Mouse (Mus musculus) G1E (cell line): ENCODE results near the gene Defb21. TPM values are rescaled to one million over a fixed set of nuclear protein-coding genes. Genes with fewer than 3 reads are reported as not detected.

ENCODE experiments used
- ATAC-seq: 2 replicates; pipeline ENCODE4 v1.8.0; 2016; ENCODE audit warnings: mild to moderate bottlenecking; ENCODE audit not compliant: insufficient number of reproducible peaks, poor library complexity, low FRiP score, severe bottlenecking; ENCODE audit errors: extremely low read depth
- DNase-seq: peaks from one replicate; pipeline ENCODE4 v3.0.0; 2012; ENCODE audit warnings: low spot score
- H3K27me3 ChIP-seq: 2 replicates; pipeline ENCODE4 v1.6.1; 2012; ENCODE audit warnings: mild to moderate bottlenecking, low read length, inconsistent platforms; ENCODE audit not compliant: insufficient read depth
- H3K36me3 ChIP-seq: replicated peaks from 2 replicates; pipeline ENCODE3; 2012; ENCODE audit warnings: mild to moderate bottlenecking, inconsistent platforms
- H3K4me1 ChIP-seq: 2 replicates; pipeline ENCODE4 v1.6.1; 2012; ENCODE audit warnings: low read depth, low read length, inconsistent platforms, mixed read lengths; ENCODE audit not compliant: insufficient read depth
- H3K4me3 ChIP-seq: 2 replicates; pipeline ENCODE4 v1.5.1; 2012; ENCODE audit warnings: low read depth, mild to moderate bottlenecking, inconsistent platforms, low read length, moderate library complexity, mixed read lengths
- H3K9me3 ChIP-seq: replicated peaks from 2 replicates; pipeline ENCODE4 v1.6.1; 2012; ENCODE audit warnings: inconsistent platforms
- CTCF ChIP-seq: IDR thresholded peaks from 2 replicates; pipeline ENCODE4 v1.5.1; 2012; ENCODE audit warnings: low read depth, low read length, inconsistent platforms, mixed read lengths
- GATA1 ChIP-seq: IDR thresholded peaks from 2 replicates; pipeline ENCODE4 v1.6.1; 2012; ENCODE audit warnings: borderline replicate concordance, low read length, inconsistent platforms, mixed read lengths
- GATA2 ChIP-seq: IDR thresholded peaks from 2 replicates; pipeline ENCODE4 v1.6.1; 2012; ENCODE audit warnings: low read depth, low read length, inconsistent platforms, borderline replicate concordance
- POLR2AphosphoS5 ChIP-seq: IDR thresholded peaks from 2 replicates; pipeline ENCODE4 v1.6.1; 2012; ENCODE audit warnings: low read depth, low read length, inconsistent platforms; ENCODE audit not compliant: insufficient replicate concordance
- TAL1 ChIP-seq: conservative IDR thresholded peaks from 2 replicates; pipeline ENCODE4 v1.6.1; 2012; ENCODE audit warnings: low read depth, low read length, inconsistent platforms, mixed read lengths
- polyA plus RNA-seq: library from polyadenylated mRNA; stranded (reverse); fragments of >175 nt; gene quantifications from 2 replicates; pipeline ENCODE4 v1.2.3, GENCODE M21; 2012
- total RNA-seq, 2 experiments: library from RNA; stranded (forward) in 1 of 2; stranded (reverse) in 1 of 2; fragments of 200-1000 nt in 1 of 2; fragments of >200 nt in 1 of 2; fragmentation: Nextera tagmentation in 1 of 2; gene quantifications; 2 replicates each; pipeline ENCODE4 v1.2.3; 2014 to 2017

Defb21 gene
- total and polyA plus RNA-seq, 3 experiments: not detected

DNA sequence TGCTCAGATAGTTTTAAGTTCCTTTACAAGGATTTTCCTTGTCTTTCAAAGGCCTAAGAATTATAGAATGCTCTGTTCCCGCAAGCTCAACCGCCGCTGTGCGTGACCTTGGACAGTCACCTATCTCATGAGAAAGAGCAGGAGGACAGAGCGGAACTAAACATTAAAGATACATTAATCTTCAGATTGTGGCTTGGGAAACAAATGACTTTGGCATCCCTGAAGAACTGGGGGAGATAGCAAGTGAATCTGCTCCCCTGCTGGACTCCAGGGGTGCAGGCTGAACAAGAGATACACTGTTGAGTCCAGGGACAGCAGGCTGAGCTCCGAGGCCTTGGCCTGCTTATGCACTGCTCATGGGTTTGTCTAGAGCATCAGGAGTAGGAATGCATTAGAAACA is 27.5 kb downstream of the Defb21 start:
- no peak for DNase-seq
- Histone ChIP-seq H3K27me3 (peaks cover 2% of the 10 kb centered on the region; the same call in 1 of the 2 replicates), H3K36me3 (no peaks in the 10 kb centered on the region), H3K4me3 (no peak overlapping the region), H3K4me1 (no peaks in the 10 kb centered on the region), H3K9me3 (peaks cover 9% of the 10 kb centered on the region)
- TF ChIP-seq CTCF (no peak), GATA2 (no peak), TAL1 (no peak)
- ATAC-seq: no peak

DNA sequence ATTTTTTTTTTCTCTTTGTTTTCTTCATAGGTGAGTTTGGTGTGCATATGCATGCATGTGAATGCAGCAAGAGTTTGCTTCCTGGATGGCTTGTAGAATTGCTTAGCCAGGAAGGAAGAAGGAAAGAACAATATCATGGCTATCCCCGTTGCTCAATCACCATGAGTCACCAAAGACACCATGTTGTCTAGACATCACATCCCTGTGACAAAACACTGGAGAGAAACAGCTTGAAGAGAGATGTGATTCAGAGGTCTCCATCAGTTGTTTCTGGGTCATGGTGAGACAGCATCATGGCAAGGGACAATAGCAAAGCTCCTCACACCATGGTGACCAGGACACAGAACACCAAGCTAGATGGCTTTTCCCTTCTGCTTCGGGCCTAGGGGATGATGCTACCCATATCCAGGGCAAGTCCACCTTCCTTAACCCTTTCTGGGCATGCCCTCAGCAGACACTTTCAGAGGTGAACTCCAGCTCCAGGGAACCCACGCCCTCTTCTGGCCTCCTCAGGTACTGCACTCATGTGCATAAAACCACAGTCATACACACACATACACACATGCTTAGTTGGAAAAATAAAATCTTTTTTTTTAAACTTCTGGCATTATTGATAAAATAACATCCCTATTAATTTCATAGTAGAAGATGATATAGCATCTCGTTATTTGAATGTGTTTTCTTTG is 28.9 kb downstream of the Defb21 start:
- Histone ChIP-seq H3K4me1 (no peaks in the 10 kb centered on the region), H3K9me3 (peaks cover 9% of the 10 kb centered on the region), H3K4me3 (no peak overlapping the region), H3K27me3 (peaks cover under 1% of the 10 kb centered on the region; the same call in 1 of the 2 replicates), H3K36me3 (no peaks in the 10 kb centered on the region)
- TF ChIP-seq GATA2: no peak
- peak; percentile 30; the same call in 1 of the 2 replicates for TF ChIP-seq CTCF
- no peak for TF ChIP-seq TAL1
- DNase-seq (no peak), ATAC-seq (no peak)

DNA sequence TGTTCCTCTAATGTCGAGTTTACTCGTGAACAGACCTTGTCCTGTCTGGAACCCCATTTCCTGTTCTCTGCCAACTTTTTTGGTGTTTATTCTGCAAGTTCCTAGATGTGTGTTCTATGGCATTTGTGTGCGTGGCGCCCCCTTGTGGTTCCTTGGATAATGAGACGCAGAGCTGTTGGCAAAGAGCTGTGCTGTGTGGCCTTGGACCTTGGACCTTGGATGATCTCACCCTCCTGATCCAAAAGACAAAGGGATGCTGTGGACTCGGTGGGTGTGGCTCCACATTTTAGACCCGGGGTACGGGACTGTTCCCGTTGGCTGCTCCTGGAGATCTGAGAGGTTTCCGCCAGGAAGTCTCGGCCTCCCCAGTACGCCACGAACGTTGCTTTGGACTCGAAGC is 31.5 kb downstream of the Defb21 start, which contains the start of gene Defb36:
TSS of gene Defb36 (plus strand) at position 271 of the 400 bp plus-strand sequence.
- DNase-seq (no peak), ATAC-seq (no peak)
- Histone ChIP-seq H3K4me3 (no peak within 1 kb of the TSS), H3K9me3 (peaks cover 9% of the 10 kb centered on the region), H3K27me3 (no peaks in the 10 kb centered on the region; the same call in 1 of the 2 replicates), H3K36me3 (no peaks in the 10 kb centered on the region), H3K4me1 (no peaks in the 10 kb centered on the region)
- TF ChIP-seq POLR2AphosphoS5 (no peak), GATA2 (no peak), TAL1 (no peak), GATA1 (no peak), CTCF (0 out of 2 replicates have a peak, but pooled peaks have one; percentile 8)

DNA sequence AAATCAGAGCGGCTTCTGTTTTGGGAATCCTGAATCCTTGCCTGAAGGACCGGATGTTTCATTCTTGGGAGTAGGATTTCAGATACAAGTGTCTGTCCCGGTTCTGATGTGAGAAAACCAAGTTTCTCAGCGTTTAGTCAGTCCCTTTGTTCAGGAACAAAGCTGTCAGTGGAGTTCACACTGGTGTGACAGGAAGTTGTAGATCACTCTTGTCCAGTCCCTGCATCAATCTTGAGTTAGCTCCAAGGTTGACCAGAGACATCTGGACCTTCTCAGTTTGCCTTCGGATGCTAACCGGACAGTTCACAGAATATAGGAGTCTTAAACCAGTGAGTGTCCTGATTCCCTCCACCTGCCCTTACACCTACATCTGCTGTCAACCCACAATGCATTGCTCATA is 35.2 kb downstream of the Defb21 start:
- Histone ChIP-seq H3K4me3 (no peak overlapping the region), H3K4me1 (no peaks in the 10 kb centered on the region), H3K9me3 (no peaks in the 10 kb centered on the region), H3K36me3 (no peaks in the 10 kb centered on the region), H3K27me3 (peaks cover 4% of the 10 kb centered on the region; the same call in 1 of the 2 replicates)
- TF ChIP-seq POLR2AphosphoS5: no peak
- TF ChIP-seq GATA2: no peak
- no peak for TF ChIP-seq TAL1
- no peak for TF ChIP-seq GATA1
- no peak for TF ChIP-seq CTCF
- ATAC-seq (no peak), DNase-seq (no peak)

DNA sequence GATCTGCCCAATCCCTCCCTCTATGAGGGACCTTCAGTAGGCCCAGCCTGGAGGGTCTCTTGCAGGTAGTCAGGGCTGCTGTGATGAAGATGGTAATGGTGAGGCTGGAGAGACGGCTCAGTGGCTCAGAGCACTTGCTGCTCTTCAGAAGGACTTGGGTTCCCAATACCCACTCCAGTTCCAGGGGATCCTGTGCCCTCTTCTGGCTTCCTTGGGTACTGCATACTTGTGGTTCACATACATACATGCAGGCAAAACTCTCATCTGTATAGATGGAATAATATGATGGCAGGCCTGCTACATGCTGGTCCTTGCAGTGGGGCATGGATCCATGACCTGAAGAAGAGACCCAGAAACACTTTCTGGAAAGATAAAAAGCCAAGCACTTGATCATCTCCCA is 36.2 kb downstream of the Defb21 start:
- DNase-seq: no peak
- no peak for ATAC-seq
- no peaks in the 10 kb centered on the region for H3K36me3 ChIP-seq
- H3K9me3 ChIP-seq: no peaks in the 10 kb centered on the region
- H3K4me3 ChIP-seq: no peak overlapping the region
- TF ChIP-seq POLR2AphosphoS5 (no peak), GATA2 (no peak), TAL1 (no peak), GATA1 (no peak), CTCF (no peak)
- H3K27me3 ChIP-seq: peaks cover 4% of the 10 kb centered on the region; the same call in 1 of the 2 replicates
- no peaks in the 10 kb centered on the region for H3K4me1 ChIP-seq

DNA sequence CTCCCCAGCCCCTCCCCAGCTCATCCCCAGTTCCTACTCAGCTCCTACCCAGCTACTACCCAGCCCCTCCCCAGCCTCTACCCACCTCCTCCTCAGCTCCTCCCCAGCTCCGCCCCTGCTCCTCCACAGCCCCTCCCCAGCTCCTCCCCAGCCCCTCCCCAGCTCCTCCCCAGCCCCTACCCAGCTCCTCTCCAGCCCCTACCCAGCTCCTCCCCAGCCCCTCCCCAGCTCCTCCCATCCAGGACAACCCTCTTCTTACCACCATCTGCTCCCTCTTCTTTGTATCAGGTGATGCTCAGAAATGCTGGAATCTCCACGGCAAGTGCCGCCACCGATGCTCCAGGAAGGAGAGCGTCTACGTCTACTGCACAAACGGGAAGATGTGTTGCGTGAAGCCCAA is 39.6 kb downstream of the Defb21 start:
- TF ChIP-seq CTCF: no peak
- TF ChIP-seq GATA2: no peak
- no peak for TF ChIP-seq POLR2AphosphoS5
- no peak for TF ChIP-seq TAL1
- TF ChIP-seq GATA1: no peak
- no peaks in the 10 kb centered on the region; the same call in 1 of the 2 replicates for H3K4me1 ChIP-seq
- no peaks in the 10 kb centered on the region for H3K9me3 ChIP-seq
- DNase-seq (no peak), ATAC-seq (no peak)
- no peak overlapping the region for H3K4me3 ChIP-seq
- H3K36me3 ChIP-seq: no peaks in the 10 kb centered on the region
- H3K27me3 ChIP-seq: peaks cover 4% of the 10 kb centered on the region; the same call in 1 of the 2 replicates
